Mouse (Mus musculus) embryo, embryonic 9.5 days (tissue): ENCODE measurements around the gene Slc5a11.
A peak's percentile ranks its signal among the peaks of the same experiment; 100 is the strongest.

Experiments used
- DNase-seq: peaks from one replicate; pipeline ENCODE4 v3.0.0-alpha.2; 2017; ENCODE audit errors: extremely low spot score

Slc5a11 gene

DNA sequence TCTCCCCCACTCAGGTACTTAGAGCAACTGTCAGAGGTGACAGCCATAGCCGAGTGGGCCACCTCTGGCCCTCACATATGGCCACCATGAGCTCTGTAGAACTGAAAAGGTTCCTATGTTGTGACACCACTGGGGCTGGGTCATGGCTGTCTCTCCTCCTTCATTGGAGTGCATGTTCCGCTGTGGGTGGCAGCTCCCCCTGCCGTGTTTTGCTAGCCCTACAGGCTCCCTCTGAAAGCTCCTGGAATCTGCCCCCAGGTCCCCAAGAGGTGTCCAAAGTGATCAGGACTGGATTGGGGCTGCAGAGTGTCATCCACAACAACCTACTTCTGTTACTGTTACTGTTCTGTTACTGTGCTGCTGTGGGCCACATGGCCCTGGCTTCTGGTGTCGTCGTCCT, 2.3 kb upstream of the Slc5a11 start:
- no peak for DNase-seq

DNA sequence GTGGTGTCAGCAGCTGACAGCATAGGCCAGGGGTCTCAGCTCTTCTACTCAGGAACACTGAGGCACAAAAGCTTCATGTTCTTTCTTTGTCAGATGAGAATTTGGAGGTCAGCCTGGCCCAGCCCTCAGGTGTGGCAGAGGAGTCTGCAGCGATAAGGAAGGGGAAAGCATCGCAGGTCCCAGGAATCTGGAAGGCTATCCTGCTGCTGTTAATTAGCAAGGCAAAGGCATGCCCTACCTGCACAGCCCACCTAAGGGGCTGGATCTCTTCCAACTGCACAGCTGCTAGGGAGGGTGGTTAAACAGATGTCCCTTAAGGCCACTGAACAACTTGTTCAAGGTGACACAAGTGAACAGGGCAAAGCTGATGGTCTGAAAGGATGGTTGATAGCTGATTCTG, 558 bp downstream of the Slc5a11 start:
- DNase-seq = no peak

DNA sequence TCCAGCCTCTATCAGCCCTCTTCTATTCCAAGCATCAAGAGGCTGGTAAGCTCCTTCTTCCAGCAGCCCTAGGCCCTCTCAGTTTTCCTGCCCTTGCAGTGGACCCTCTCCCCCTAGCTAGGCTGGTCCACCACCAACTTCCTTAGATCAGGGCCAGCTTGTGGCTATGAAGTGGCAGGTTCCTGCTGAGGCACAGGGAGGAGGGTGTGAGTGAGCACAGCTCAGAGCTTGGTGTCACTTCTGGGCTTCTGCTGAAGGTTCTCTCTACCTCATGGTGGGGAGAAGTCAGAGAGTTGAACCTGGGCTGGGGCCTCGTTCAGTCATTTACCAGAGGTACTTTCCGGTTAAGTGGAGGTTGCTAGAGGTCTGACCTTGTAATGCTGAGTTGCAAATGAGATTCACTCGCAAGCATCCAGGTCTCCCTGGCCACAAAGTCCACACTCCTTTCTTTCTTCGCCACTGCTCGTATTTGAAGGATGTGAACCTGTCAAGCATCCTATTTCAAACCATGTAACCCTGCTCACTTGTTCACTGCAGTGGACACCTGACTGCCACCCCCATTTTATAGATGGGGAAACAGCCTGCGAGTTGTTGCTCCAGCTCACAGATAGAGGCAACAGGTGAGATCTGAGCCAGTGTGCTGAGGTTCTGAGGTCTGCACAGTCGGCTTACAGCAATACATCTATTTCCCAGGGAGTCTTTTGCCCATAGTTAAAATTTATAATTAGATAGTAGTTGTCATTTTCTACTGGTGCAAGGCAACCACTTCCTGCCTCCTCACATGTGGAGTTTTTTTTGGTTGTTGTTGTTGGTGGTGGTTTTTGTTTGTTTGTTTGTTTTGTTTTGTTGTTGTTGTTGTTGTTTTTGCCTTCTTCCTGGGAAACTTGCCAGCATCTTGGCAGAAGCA, 3.1 kb downstream of the Slc5a11 start:
- no peak for DNase-seq

DNA sequence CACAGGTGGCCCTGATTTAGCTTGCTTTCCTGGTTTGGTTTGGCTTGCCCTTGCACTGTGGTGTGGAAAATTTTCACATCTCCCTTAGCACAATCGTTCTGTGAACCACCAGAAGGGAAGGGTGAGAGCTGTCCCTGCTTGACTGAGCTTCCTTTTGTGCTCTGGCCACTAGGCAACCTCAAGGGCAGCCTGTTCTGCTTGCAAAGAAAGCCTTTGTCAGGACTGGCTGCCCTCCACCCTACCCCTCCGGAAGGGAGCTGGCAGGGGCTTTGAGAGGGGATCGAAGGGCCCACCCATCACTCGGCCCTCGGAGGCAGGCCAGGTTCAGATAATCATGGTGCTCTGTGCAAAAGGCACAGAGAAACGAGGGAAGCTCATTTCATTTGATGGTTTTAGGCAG, 4.0 kb downstream of the Slc5a11 start:
- no peak for DNase-seq

GRCm38 (mm10) chr7:123219781-123220632, 5.4 kb downstream of the Slc5a11 start:
- DNase-seq = no peak

DNA sequence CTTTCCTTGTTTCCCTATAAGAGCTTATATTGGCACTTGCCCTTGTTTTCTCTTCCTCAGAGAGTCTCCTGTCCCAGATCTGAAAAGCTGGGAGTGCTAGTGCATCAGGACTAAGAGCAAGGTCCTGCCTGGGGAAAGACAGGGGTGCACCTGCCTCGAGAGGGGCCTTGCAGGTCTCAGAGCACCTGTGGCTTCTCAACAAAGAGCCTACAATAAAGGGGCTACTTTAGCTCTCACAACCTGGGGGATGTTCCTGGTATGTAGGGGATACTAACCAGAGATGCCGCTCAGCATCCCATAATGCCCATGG, 6.0 kb downstream of the Slc5a11 start:
- no peak for DNase-seq

DNA sequence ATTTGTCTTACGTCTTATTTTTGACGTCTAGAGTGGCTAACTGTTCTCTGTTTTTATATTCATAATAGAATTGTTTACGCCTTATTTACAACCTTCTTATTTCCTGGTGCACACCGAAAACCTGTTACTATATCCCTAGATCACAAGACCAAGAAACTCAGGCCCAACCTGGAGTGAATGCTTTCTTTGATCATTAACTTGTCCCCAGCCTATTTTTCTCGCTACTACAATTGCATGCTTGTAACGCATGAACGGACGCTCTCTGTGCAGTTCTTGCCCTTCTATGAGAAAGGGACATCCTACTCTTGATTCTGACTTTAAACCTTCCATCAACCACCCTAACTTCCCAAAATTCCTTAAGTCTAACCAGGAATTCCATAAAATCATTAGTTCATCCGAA, 9.5 kb downstream of the Slc5a11 start:
- DNase-seq = no peak

- no peak for DNase-seq
These were observed 10.6 kb downstream of the Slc5a11 start for GRCm38 (mm10) chr7:123225159-123225558.

GRCm38 (mm10) chr7:123235449-123235848, 20.9 kb downstream of the Slc5a11 start:
- peak; percentile 46 for DNase-seq

DNA sequence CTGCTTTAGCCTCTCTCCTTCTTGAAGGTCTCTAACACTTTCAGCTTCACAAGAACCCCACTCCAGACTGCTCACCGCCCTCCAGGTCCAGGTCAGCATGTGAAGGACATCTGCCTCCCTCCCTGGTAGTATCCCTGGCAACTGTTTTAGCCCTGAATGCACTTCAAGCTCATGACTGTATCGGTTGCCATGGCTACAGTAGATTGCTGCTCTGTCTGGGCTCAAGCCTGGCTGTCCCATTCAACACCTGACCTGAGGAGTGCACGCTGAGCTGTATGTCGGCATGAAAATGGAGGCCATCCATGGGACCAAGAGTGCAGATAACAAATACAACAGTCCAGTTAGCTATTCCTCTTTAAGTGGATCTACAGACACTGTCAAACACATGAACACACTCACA, 24.0 kb downstream of the Slc5a11 start:
- DNase-seq = no peak

DNA sequence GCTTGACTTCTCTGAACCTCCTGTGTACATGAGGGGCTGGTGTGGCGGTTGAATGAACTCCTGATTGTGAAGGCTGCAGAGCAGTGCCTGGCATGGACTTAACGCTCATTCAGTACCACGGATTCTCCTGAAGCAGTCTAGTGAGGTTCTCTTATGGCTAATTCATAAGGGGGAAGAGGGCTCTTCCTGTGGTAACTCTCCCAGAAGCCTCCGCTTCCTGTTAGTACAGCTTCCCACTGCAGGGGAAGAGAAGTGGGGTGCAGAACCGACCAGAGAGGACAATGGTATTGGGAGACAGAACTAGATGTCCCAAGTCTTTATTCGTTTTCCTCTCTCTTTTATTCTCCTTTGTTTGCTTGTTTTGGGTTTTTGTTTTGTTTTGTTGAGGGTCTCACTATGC, 25.5 kb downstream of the Slc5a11 start:
- DNase-seq = no peak

- DNase-seq = no peak
These were observed 27.7 kb downstream of the Slc5a11 start for GRCm38 (mm10) chr7:123242241-123242640.

GRCm38 (mm10) chr7:123244833-123245232, 30.3 kb downstream of the Slc5a11 start:
- no peak for DNase-seq

GRCm38 (mm10) chr7:123246504-123247084, 32.0 kb downstream of the Slc5a11 start:
- DNase-seq = no peak

- no peak for DNase-seq
These were observed 33.6 kb downstream of the Slc5a11 start for GRCm38 (mm10) chr7:123248166-123248565.

GRCm38 (mm10) chr7:123251343-123251742, 36.8 kb downstream of the Slc5a11 start:
- no peak for DNase-seq

GRCm38 (mm10) chr7:123253396-123253795, 38.8 kb downstream of the Slc5a11 start:
- no peak for DNase-seq

DNA sequence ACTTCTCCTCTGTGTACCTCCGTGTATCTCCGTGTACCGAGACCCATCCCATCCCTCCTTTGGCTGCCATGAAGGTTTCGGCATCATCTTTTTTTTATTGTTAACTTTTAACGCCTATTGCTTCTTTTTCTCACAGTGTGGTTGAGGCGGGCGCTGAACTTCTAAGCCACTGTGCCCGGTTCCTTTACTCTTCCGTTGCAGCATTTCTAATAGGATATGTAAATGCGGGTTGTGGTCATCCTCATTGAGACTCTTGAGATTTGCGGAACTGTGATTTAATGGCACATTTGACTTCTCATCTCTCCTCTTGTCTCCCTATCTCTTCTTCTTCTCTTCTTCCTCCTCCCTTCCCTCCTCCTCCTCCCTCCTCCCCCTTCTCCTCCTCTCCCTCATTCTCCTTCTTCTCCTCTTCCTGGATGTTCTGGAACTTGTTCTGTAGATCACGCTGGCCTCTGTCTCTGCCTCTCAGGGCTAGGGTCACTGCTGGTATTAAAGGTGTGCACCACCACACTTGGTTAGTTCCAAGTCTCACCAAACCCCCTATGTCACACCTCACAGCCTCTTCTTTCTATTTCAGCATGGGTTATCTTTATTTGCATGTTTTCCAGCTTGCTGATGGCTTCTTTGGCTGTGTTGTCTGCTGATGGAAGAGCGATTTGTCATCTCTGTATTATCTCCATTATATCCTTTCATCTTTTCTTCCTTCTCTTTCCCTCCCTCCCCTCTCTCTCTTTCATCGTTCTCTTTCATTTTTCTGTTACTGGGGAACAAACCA, 39.8 kb downstream of the Slc5a11 start:
- DNase-seq = no peak

DNA sequence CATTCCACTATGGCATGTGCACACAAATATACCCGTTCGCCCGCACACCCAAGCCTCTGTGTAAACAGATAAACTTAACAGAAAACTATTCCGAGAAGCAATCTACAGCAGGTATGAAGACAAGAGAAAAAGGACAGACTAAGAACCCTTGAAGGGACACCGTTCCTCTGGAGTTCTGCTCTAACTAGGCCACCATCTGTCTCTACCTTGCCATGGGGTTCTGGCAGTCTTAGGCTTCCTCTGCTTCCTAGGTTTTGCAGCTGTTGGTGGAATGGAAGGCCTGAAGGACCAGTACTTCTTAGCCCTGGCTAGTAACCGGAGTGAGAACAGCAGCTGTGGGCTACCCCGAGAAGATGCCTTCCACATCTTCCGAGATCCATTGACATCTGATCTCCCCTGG, 43.5 kb downstream of the Slc5a11 start:
- DNase-seq = no peak

DNA sequence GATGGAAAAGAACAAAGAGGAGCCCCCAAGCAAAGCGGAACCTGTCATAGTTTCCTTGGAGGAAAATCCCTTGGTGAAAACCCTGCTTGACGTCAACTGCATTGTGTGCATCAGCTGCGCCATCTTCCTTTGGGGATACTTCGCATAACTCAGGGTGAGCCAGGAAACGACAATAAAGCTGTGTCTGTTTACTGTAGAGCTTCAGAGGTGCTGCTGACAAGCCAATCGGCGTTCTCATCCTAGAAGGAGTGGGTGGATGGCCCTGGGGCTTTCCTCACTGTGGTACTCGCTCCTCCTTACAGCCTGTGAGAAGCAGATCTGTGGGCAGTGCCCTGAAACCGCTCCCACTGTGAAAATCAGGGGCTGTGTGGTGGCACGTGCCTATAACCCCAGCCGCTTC, 58.5 kb downstream of the Slc5a11 start:
- no peak for DNase-seq

DNA sequence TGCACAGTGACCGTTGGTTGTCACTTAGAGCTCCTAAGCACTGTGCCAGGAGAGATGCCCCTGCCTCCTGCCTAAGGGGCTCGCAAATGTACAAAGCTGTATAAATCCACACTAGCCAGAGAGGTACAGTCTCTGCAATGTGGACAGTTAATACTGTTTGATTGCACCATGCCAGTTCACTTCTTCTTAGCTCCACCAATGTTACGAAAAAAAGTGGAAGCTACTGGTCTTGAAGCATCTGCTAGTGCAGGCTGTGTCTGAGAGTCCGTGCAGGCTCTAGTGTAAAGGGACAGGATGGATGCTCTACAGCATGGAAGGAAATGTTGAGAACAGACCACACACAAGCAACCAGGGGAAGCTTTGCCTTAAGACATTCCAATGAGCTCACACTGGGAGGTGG, 62.0 kb downstream of the Slc5a11 start:
- no peak for DNase-seq

DNA sequence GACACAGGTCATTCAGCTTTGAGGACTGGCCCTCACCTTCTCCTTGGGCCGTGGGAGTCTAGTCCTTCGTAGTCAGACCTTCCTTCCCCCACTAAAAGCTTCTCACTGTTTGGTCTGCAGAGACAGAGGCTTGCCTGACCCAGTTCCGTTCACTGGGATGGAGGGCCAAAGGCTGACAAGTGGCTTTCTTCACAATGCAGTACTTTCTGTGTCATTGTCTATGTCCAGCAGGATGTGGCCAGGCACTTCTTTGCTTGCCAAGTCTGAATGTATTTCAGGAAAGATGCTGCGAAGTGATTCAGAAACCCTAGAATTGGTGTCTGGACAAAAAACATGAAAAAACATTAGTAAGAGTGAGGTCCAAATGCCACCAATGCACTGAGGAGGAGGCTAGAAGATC, 65.2 kb downstream of the Slc5a11 start:
- DNase-seq = no peak
